24 mouse cellular contexts compared by ENCODE assay signal in the genomic region with DNA sequence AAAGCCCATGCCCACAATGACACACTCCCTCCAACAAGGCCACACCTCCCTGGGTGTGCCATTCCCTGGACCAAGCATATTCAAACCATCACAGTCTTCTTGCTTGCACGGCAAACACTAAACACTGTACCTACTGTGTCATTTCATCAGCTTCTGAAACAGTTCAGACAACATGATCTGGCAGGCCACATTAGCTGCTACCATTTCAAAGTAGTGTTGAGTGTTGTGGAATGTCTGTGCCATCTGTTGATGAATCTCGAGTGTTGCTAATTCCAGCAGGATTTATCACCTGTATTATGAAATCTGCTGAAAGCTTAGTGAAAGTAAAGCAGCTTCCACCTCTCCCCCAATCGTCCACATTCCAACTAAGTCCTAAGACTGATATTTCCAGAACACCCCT. TPM values are rescaled to one million over a fixed set of nuclear protein-coding genes. Genes with fewer than 3 reads are reported as not detected.
DNase-seq lines count a peak whose midpoint lies in the region; ATAC-seq lines count a peak whose summit lies in the region.
"Had no signal": no experiment of that assay in that cellular context is flagged by ENCODE, and none has a peak within 500 bp of the region (broad histone marks: within the 10 kb centered on the region; RNA-seq: fewer than 3 reads in every experiment).

No protein-coding gene starts in this region.

- peaks cover 32% of the 10 kb centered on the region for H3K4me1 ChIP-seq in heart, embryonic 12.5 days (replicated peaks)
- H3K4me1 ChIP-seq in heart, embryonic 15.5 days (replicated peaks), result peaks cover 30% of the 10 kb centered on the region
- no peaks in the 10 kb centered on the region for H3K4me1 ChIP-seq in neural tube, embryonic 15.5 days
- H3K4me1 ChIP-seq: embryonic facial prominence, embryonic 12.5 days; embryonic facial prominence, embryonic 15.5 days had no signal

- 43% methylated on average over 3 of the region's 3 CpGs for WGBS in heart, embryonic 12.5 days
- WGBS in heart, embryonic 15.5 days, result 28% methylated on average over 3 of the region's 3 CpGs
- WGBS in neural tube, embryonic 15.5 days, result 81% methylated on average over 3 of the region's 3 CpGs

- no peaks in the 10 kb centered on the region for H3K36me3 ChIP-seq in heart, embryonic 12.5 days
- no peaks in the 10 kb centered on the region for H3K36me3 ChIP-seq in heart, embryonic 15.5 days
- H3K36me3 ChIP-seq in neural tube, embryonic 15.5 days, result no peaks in the 10 kb centered on the region
- H3K36me3 ChIP-seq: embryonic facial prominence, embryonic 12.5 days; embryonic facial prominence, embryonic 15.5 days had no signal

- no peak for ATAC-seq in heart, embryonic 12.5 days (ENCODE audit: insufficient number of reproducible peaks, low FRiP score)
- 0 out of 2 replicates have a peak, but pooled peaks have one; percentile 47 for ATAC-seq in heart, embryonic 15.5 days (replicated peaks; ENCODE audit: insufficient number of reproducible peaks, insufficient read depth, low FRiP score, low read depth)
- no peak for ATAC-seq in neural tube, embryonic 15.5 days (ENCODE audit: low FRiP score)
- ATAC-seq: activated CD4-positive, CD25-positive, alpha-beta regulatory T cell, adult 4 months; forebrain, embryonic 14.5 days; forebrain, postnatal 0 days; hindbrain, postnatal 0 days; inflammation-experienced regulatory T-cells, adult 6 months; intestine, embryonic 16.5 days had no signal

- peak overlapping the region; percentile 51; the same call in 1 of the 2 replicates for H3K27ac ChIP-seq in heart, embryonic 12.5 days (ENCODE audit: poor library complexity, severe bottlenecking)
- peak overlapping the region; percentile 40 for H3K27ac ChIP-seq in heart, embryonic 15.5 days
- H3K27ac ChIP-seq in neural tube, embryonic 15.5 days (replicated peaks), result no peak overlapping the region
- H3K27ac ChIP-seq: embryonic facial prominence, embryonic 12.5 days; embryonic facial prominence, embryonic 15.5 days; gastrocnemius, adult 2 months; hindbrain, embryonic 14.5 days; hindbrain, postnatal 0 days had no signal

- intact Hi-C loops in heart, postnatal 36 days (cut with DNase I), result no loop called here

- H3K4me3 ChIP-seq in heart, embryonic 12.5 days, result no peak overlapping the region
- H3K4me3 ChIP-seq in heart, embryonic 15.5 days, result no peak overlapping the region
- H3K4me3 ChIP-seq in neural tube, embryonic 15.5 days (replicated peaks), result no peak overlapping the region
- H3K4me3 ChIP-seq: embryonic facial prominence, embryonic 12.5 days; embryonic facial prominence, embryonic 15.5 days; gastrocnemius, adult 2 months had no signal

- no peak overlapping the region for H3K4me2 ChIP-seq in heart, embryonic 12.5 days
- no peak overlapping the region for H3K4me2 ChIP-seq in heart, embryonic 15.5 days
- H3K4me2 ChIP-seq in neural tube, embryonic 15.5 days, result no peak overlapping the region
- H3K4me2 ChIP-seq: embryonic facial prominence, embryonic 12.5 days; embryonic facial prominence, embryonic 15.5 days; hindbrain, embryonic 14.5 days had no signal

- DNase-seq in cerebellum, adult 9-10 months, result peak; percentile 45
- no peak for DNase-seq in cerebellum, postnatal 36 days
- DNase-seq in heart, adult 8-10 months (ENCODE audit: low spot score), result no peak
- DNase-seq in heart, postnatal 36 days, result no peak
- DNase-seq in brain, adult 2 months (ENCODE audit: low read depth, low spot score), result peak; percentile 63
- DNase-seq: adrenal gland, adult 8-10 months; adrenal gland, postnatal 25 days; cerebellum, postnatal 10 days; forebrain, postnatal 0 days; gastrocnemius, adult 2 months; gastrocnemius, postnatal 14 days; kidney, adult 18-20 months; kidney, adult 9 months had no signal

- H3K27me3 ChIP-seq in heart, embryonic 12.5 days (replicated peaks), result no peaks in the 10 kb centered on the region
- H3K27me3 ChIP-seq in heart, embryonic 15.5 days, result no peaks in the 10 kb centered on the region
- H3K27me3 ChIP-seq in neural tube, embryonic 15.5 days (replicated peaks), result no peaks in the 10 kb centered on the region
- H3K27me3 ChIP-seq: embryonic facial prominence, embryonic 12.5 days; embryonic facial prominence, embryonic 15.5 days had no signal

- no peak overlapping the region for H3K9ac ChIP-seq in heart, embryonic 12.5 days
- H3K9ac ChIP-seq in heart, embryonic 15.5 days, result no peak overlapping the region
- no peak overlapping the region for H3K9ac ChIP-seq in neural tube, embryonic 15.5 days (replicated peaks)
- H3K9ac ChIP-seq: embryonic facial prominence, embryonic 12.5 days; embryonic facial prominence, embryonic 15.5 days; forebrain, postnatal 0 days; hindbrain, embryonic 14.5 days had no signal

- H3K9me3 ChIP-seq in heart, embryonic 12.5 days (replicated peaks), result no peaks in the 10 kb centered on the region
- no peaks in the 10 kb centered on the region for H3K9me3 ChIP-seq in heart, embryonic 15.5 days (replicated peaks)
- H3K9me3 ChIP-seq in neural tube, embryonic 15.5 days (replicated peaks), result no peaks in the 10 kb centered on the region
- H3K9me3 ChIP-seq: embryonic facial prominence, embryonic 12.5 days; embryonic facial prominence, embryonic 15.5 days had no signal

RNA-seq across cellular contexts. Expression of a gene that starts 41.3 kb away (rescaled TPM):
- 63.4 and 63.6 TPM in 2 replicates for polyA plus RNA-seq in heart, embryonic 12.5 days (2016; fragmentation: Nextera tagmentation; extraction: Ambion mirVana)
- 10 to 100 TPM; 28.4 to 31.0 (median 29.7) TPM for total RNA-seq in heart, adult 8-10 months (2022)
- 53.3 and 63.4 TPM in 2 replicates for polyA plus RNA-seq in heart, embryonic 15.5 days (2015; fragmentation: Nextera tagmentation; extraction: Ambion mirVana)
- total RNA-seq in heart, postnatal 36 days (2021), result 10 to 100 TPM; 27.9 to 32.0 TPM
- polyA plus RNA-seq in neural tube, embryonic 15.5 days (2015; fragmentation: Nextera tagmentation; extraction: Ambion mirVana), result 41.4 and 49.7 TPM in 2 replicates

Comparison
In these comparisons a context has a peak if more than half of its experiments do, and no peak if none do; other contexts are left out.
1. DNase-seq: peak in cerebellum, adult 9-10 months (single experiment) and brain, adult 2 months (single experiment); none in cerebellum, postnatal 36 days (0 of 2), heart, adult 8-10 months (single experiment) and heart, postnatal 36 days (0 of 2).